Mouse (Mus musculus): ENCODE measurements around the gene Tecr.

Gene Tecr

GRCm38 (mm10) chr8:83607661-83608397 is at the start of gene Tecr, which contains the start of gene Dnajb1:
TSS of gene Tecr (minus strand) at chr8:83607971.
TSS of gene Dnajb1 (plus strand) at chr8:83608193.
- peak; percentile 99 for DNase-seq (ENCODE audit: low spot score in 2 of 2)

GRCm38 (mm10) chr8:83656484-83657246 is 48.9 kb upstream of the Tecr start:
- no peak for DNase-seq (ENCODE audit: low spot score in 2 of 2)

GRCm38 (mm10) chr8:83656043-83656442 is 48.3 kb upstream of the Tecr start:
- DNase-seq (ENCODE audit: low spot score in 2 of 2): no peak

- no peak for DNase-seq (ENCODE audit: low spot score in 2 of 2)
Measured at GRCm38 (mm10) chr8:83654725-83655124, 47.0 kb upstream of the Tecr start.

GRCm38 (mm10) chr8:83653662-83654017 is 45.9 kb upstream of the Tecr start:
- no peak for DNase-seq (ENCODE audit: low spot score in 2 of 2)

GRCm38 (mm10) chr8:83652744-83653661 is 45.2 kb upstream of the Tecr start:
- DNase-seq (ENCODE audit: low spot score in 2 of 2): no peak

GRCm38 (mm10) chr8:83652030-83652743 is 44.4 kb upstream of the Tecr start, which contains the start of gene Gipc1:
TSS of gene Gipc1 (plus strand) at chr8:83652677.
- DNase-seq (ENCODE audit: low spot score in 2 of 2): peak; percentile 95 to 96

- no peak for DNase-seq (ENCODE audit: low spot score in 2 of 2)
Measured at GRCm38 (mm10) chr8:83649699-83650098, 41.9 kb upstream of the Tecr start.

GRCm38 (mm10) chr8:83648031-83648430 is 40.3 kb upstream of the Tecr start:
- no peak for DNase-seq (ENCODE audit: low spot score in 2 of 2)

GRCm38 (mm10) chr8:83647511-83647910 is 39.7 kb upstream of the Tecr start:
- DNase-seq (ENCODE audit: low spot score in 2 of 2): no peak

- DNase-seq (ENCODE audit: low spot score in 2 of 2): no peak
Measured at GRCm38 (mm10) chr8:83639649-83640048, 31.9 kb upstream of the Tecr start.

GRCm38 (mm10) chr8:83638856-83639255 is 31.1 kb upstream of the Tecr start:
- DNase-seq (ENCODE audit: low spot score in 2 of 2): no peak

- no peak for DNase-seq (ENCODE audit: low spot score in 2 of 2)
Measured at GRCm38 (mm10) chr8:83632083-83632707, 24.4 kb upstream of the Tecr start.

GRCm38 (mm10) chr8:83625676-83626299 is 18.0 kb upstream of the Tecr start:
- DNase-seq (ENCODE audit: low spot score in 2 of 2): no peak

GRCm38 (mm10) chr8:83624739-83625138 is 17.0 kb upstream of the Tecr start:
- no peak for DNase-seq (ENCODE audit: low spot score in 2 of 2)

GRCm38 (mm10) chr8:83623549-83623948 is 15.8 kb upstream of the Tecr start:
- DNase-seq (ENCODE audit: low spot score in 2 of 2): no peak

- DNase-seq (ENCODE audit: low spot score in 2 of 2): peak; percentile 90 to 91
Measured at GRCm38 (mm10) chr8:83622389-83622989, 14.7 kb upstream of the Tecr start.

GRCm38 (mm10) chr8:83621691-83622388 is 14.1 kb upstream of the Tecr start:
- DNase-seq (ENCODE audit: low spot score in 2 of 2): no peak

- no peak for DNase-seq (ENCODE audit: low spot score in 2 of 2)
Measured at GRCm38 (mm10) chr8:83619568-83620285, 12.0 kb upstream of the Tecr start.

Measured in right cerebral cortex, postnatal 36 days (tissue).